Comparison of ENCODE assay signal across 22 mouse cellular contexts in the genomic region with DNA sequence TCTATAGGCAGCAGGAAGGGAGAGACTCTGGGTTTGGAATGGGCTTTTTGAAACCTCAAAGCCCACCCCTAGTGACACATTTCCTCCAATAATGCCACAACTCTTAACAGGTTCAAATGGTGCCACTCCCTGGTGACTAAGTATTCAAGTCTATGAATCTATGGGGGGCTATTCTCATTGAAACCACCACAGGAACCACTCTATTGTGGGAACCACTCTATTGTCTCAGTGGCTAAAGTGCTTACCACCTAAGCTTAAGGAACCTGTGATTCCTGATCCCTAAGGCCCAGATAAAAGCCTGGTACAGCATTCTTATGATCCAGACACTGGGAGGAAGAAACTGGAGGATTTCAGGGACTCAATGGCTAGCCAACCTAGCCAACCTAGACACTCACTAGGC.
DNase-seq lines count a peak whose midpoint lies in the region; TF ChIP-seq lines count a peak whose summit lies in the region.
"Had no signal": no experiment of that assay in that cellular context is flagged by ENCODE, and none has a peak within 500 bp of the region (broad histone marks: within the 10 kb centered on the region; RNA-seq: fewer than 3 reads in every experiment).

No protein-coding gene starts in this region.

- no peaks in the 10 kb centered on the region for H3K9me3 ChIP-seq in ES-E14 (ENCODE audit: control insufficient read depth, insufficient read depth, low read depth, low read length)

- in situ Hi-C loops in ES-E14 (cut with MboI; ENCODE audit: low sequenced_read_pairs in 2 of 2, unreplicated experiment in 2 of 2): no loop called here

- H3K27ac ChIP-seq in ES-E14 (ENCODE audit: insufficient read depth, low read depth, low read length, poor library complexity, severe bottlenecking): no peak overlapping the region

- no peak overlapping the region for H3K9ac ChIP-seq in ES-E14 (ENCODE audit: insufficient read depth, low read depth, low read length, poor library complexity, severe bottlenecking)

- no peak overlapping the region for H3K4me3 ChIP-seq in ES-E14 (ENCODE audit: insufficient read depth in 1 of 2, low read depth in 1 of 2, low read length in 2 of 2, poor library complexity in 1 of 2, severe bottlenecking in 1 of 2)

- H3K4me1 ChIP-seq in ES-E14 (ENCODE audit: control insufficient read depth in 2 of 2, insufficient read depth in 2 of 2, low read length in 2 of 2, poor library complexity in 1 of 2): no peaks in the 10 kb centered on the region

- no peaks in the 10 kb centered on the region for H3K36me3 ChIP-seq in ES-E14 (ENCODE audit: control insufficient read depth, insufficient read depth, low read length, poor library complexity, severe bottlenecking)
- H3K36me3 ChIP-seq: G1E had no signal

- DNase-seq in ES-CJ7 (ENCODE audit: low read depth, low spot score): peak; percentile 55
- peak; percentile 20 for DNase-seq in ES-E14 (ENCODE audit: low read depth, low spot score)
- DNase-seq in R1 (ENCODE audit: low read depth, low spot score): peak; percentile 84
- peak; percentile 61 for DNase-seq in ZHBTc4 (ENCODE audit: low read depth, low spot score)
- no peak for DNase-seq in layer of hippocampus, postnatal 25 days (ENCODE audit: extremely low spot score in 1 of 2, low spot score in 1 of 2)
- no peak for DNase-seq in thymus, adult 18-20 months
- DNase-seq in urinary bladder, adult 2 months (ENCODE audit: low spot score): no peak
- DNase-seq in left cerebral cortex, adult 8-10 months (ENCODE audit: low spot score in 2 of 2): no peak
- DNase-seq: adrenal gland, adult 2 months; adrenal gland, adult 8-10 months; adrenal gland, postnatal 10 days; adrenal gland, postnatal 14 days; adrenal gland, postnatal 25 days; adrenal gland, postnatal 36 days; B cell, adult 2 months; cerebellum, adult 11 months; cerebellum, adult 11-12 months; cerebellum, adult 18-20 months; cerebellum, adult 2 months; cerebellum, adult 8-10 months; cerebellum, adult 9-10 months had no signal

TF ChIP-seq in ES-E14, 5 proteins besides CTCF, POLR2A, EP300 and RAD21:
- TF ChIP-seq CHD2 (IDR thresholded peaks at IDR 0.05; ENCODE audit: low read depth, low read length) (no peak), ZC3H11A (IDR thresholded peaks at IDR 0.05; ENCODE audit: borderline replicate concordance, low read depth, low read length) (no peak), MAFK (IDR thresholded peaks at IDR 0.05; ENCODE audit: insufficient read depth, low read depth, low read length) (no peak)

Comparison
In these comparisons a context has a peak if more than half of its experiments do, and no peak if none do; other contexts are left out.
1. DNase-seq: peak in ES-CJ7 (single experiment), ES-E14 (single experiment), R1 (single experiment) and ZHBTc4 (single experiment); none in layer of hippocampus, postnatal 25 days (0 of 2), thymus, adult 18-20 months (0 of 2), urinary bladder, adult 2 months (single experiment) and left cerebral cortex, adult 8-10 months (0 of 2).